In genomic region chrX:167069075-167069474, GRCm38 (mm10) we compare ENCODE assay signal across 23 mouse cellular contexts.
"Had no signal": no experiment of that assay in that cellular context is flagged by ENCODE, and none has a peak within 500 bp of the region (broad histone marks: within the 10 kb centered on the region; RNA-seq: fewer than 3 reads in every experiment).

No protein-coding gene starts in this region.

- H3K36me3 ChIP-seq: heart, embryonic 10.5 days; heart, embryonic 12.5 days; kidney, embryonic 15.5 days; limb, embryonic 13.5 days; limb, embryonic 15.5 days; liver, embryonic 12.5 days had no signal

- H3K4me3 ChIP-seq: heart, embryonic 10.5 days; heart, embryonic 12.5 days; kidney, embryonic 15.5 days; limb, embryonic 13.5 days; limb, embryonic 15.5 days; liver, embryonic 12.5 days had no signal

- H3K4me1 ChIP-seq: heart, embryonic 10.5 days; heart, embryonic 12.5 days; kidney, embryonic 15.5 days; limb, embryonic 13.5 days; limb, embryonic 15.5 days; liver, embryonic 12.5 days had no signal

- H3K9ac ChIP-seq: heart, embryonic 12.5 days; hindbrain, embryonic 14.5 days; kidney, embryonic 15.5 days; limb, embryonic 13.5 days; limb, embryonic 15.5 days; liver, embryonic 12.5 days; liver, embryonic 14.5 days had no signal

- H3K9me3 ChIP-seq: heart, embryonic 10.5 days; heart, embryonic 12.5 days; kidney, embryonic 15.5 days; limb, embryonic 13.5 days; limb, embryonic 15.5 days; liver, embryonic 12.5 days had no signal

- H3K27ac ChIP-seq: heart, embryonic 10.5 days; hindbrain, embryonic 14.5 days; kidney, embryonic 15.5 days; kidney, postnatal 0 days; limb, embryonic 13.5 days; limb, embryonic 15.5 days; liver, embryonic 12.5 days; liver, embryonic 14.5 days had no signal

- H3K27me3 ChIP-seq: heart, embryonic 12.5 days had no signal

- ATAC-seq: hindbrain, embryonic 16.5 days; intestine, embryonic 16.5 days; liver, embryonic 12.5 days had no signal

- DNase-seq: gastrocnemius, postnatal 14 days; gastrocnemius, postnatal 36 days; heart, adult 18-20 months; heart, postnatal 10 days; kidney, adult 11 months; kidney, adult 2 months; kidney, adult 9 months; kidney, postnatal 14 days; kidney, postnatal 36 days; layer of hippocampus, adult 9-11 months; layer of hippocampus, postnatal 36 days; left cerebral cortex, postnatal 4 days had no signal

- H3K4me2 ChIP-seq: heart, embryonic 12.5 days; hindbrain, embryonic 14.5 days; kidney, embryonic 15.5 days; limb, embryonic 13.5 days; limb, embryonic 15.5 days; liver, embryonic 12.5 days had no signal
